Mouse (Mus musculus) hindbrain, embryonic 14.5 days (tissue): ENCODE data around the gene Fut2. TPM values are rescaled to one million over a fixed set of nuclear protein-coding genes. Genes with fewer than 3 reads are reported as not detected.
"Not testable (repeated sequence)": the region's sequence is repeated elsewhere in the genome, so short reads cannot be mapped to it uniquely, and the experiment has no call there.

ENCODE experiments used
- ATAC-seq: fragments of 200-750 bp; cut with Nextera tagmentation; 2 replicates; pipeline ENCODE4 v1.8.0; 2017; ENCODE audit warnings: moderate number of reproducible peaks, mild to moderate bottlenecking, moderate TSS enrichment, moderate library complexity; ENCODE audit not compliant: low FRiP score
- DNase-seq: peaks from one replicate; pipeline ENCODE4 v3.0.0-alpha.2; 2015; ENCODE audit warnings: low spot score
- H3K27ac ChIP-seq: fragments of 300-500 bp; sonication (generic); 2 replicates; pipeline ENCODE4 v1.5.1; 2014; ENCODE audit warnings: mild to moderate bottlenecking, moderate library complexity
- H3K27me3 ChIP-seq: fragments of 300-500 bp; sonication (generic); 2 replicates; pipeline ENCODE4 v1.6.1; 2014; ENCODE audit warnings: mild to moderate bottlenecking, low read length, mixed read lengths; ENCODE audit not compliant: control insufficient read depth, insufficient read depth
- H3K36me3 ChIP-seq: fragments of 300-500 bp; sonication (generic); replicated peaks from 2 replicates; pipeline ENCODE4 v1.6.1; 2014; ENCODE audit not compliant: control insufficient read depth, insufficient read depth
- H3K4me1 ChIP-seq: fragments of 300-500 bp; sonication (generic); replicated peaks from 2 replicates; pipeline ENCODE4 v1.6.1; 2014; ENCODE audit warnings: antibody characterized with exemption, low read length, mixed read lengths; ENCODE audit not compliant: control insufficient read depth, insufficient read depth
- H3K4me2 ChIP-seq: fragments of 300-500 bp; sonication (generic); replicated peaks from 2 replicates; pipeline ENCODE4 v1.6.1; 2014; ENCODE audit warnings: mild to moderate bottlenecking, moderate library complexity
- H3K4me3 ChIP-seq: fragments of 300-500 bp; sonication (generic); replicated peaks from 2 replicates; pipeline ENCODE4 v1.5.1; 2014; ENCODE audit warnings: mild to moderate bottlenecking, low read length
- H3K9ac ChIP-seq: fragments of 300-500 bp; sonication (generic); 2 replicates; pipeline ENCODE4 v1.6.1; 2014
- H3K9me3 ChIP-seq: fragments of 300-500 bp; sonication (generic); 2 replicates; pipeline ENCODE4 v1.6.1; 2016; ENCODE audit warnings: low read length; ENCODE audit not compliant: control insufficient read depth
- WGBS: fragments of 180-500 bp; shearing (Covaris S2); extraction: QIAGEN DNeasy Blood & Tissue Kit; methylation state at CpG from one replicate; pipeline ENCODE4 v1.1.7; 2014; 5-methylcytosine and 5-hydroxymethylcytosine counted together
- polyA plus RNA-seq: library from polyadenylated mRNA; unstranded; fragments of >200 nt; fragmentation: Nextera tagmentation; extraction: Ambion mirVana; gene quantifications from 2 replicates; pipeline ENCODE4 v1.2.1, GENCODE M21; 2014

Gene Fut2
- polyA plus RNA-seq, 1 experiment from 2014 or later = 0.11 TPM

DNA sequence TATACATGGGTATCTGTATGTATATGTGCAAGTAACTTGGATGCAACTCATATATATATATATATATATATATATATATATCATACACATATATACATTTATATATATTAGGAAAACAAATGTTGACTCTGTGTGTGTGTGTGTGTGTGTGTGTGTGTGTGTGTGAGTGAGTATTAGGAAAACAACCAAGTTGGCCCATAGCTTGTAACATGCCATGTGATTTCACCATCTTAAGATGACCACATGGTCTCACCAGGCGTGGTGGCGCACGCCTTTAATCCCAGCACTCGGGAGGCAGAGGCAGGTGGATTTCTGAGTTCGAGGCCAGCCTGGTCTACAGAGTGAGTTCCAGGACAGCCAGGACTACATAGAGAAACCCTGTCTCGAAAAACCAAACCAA, 4.5 kb downstream of the Fut2 start:
- DNase-seq, H3K36me3 ChIP-seq, H3K9me3 ChIP-seq, H3K27me3 ChIP-seq, H3K4me1 ChIP-seq, ATAC-seq, H3K4me2 ChIP-seq, H3K4me3 ChIP-seq, H3K27ac ChIP-seq, H3K9ac ChIP-seq: not testable (repeated sequence)
- 85% methylated on average over 6 of the region's 6 CpGs for WGBS

DNA sequence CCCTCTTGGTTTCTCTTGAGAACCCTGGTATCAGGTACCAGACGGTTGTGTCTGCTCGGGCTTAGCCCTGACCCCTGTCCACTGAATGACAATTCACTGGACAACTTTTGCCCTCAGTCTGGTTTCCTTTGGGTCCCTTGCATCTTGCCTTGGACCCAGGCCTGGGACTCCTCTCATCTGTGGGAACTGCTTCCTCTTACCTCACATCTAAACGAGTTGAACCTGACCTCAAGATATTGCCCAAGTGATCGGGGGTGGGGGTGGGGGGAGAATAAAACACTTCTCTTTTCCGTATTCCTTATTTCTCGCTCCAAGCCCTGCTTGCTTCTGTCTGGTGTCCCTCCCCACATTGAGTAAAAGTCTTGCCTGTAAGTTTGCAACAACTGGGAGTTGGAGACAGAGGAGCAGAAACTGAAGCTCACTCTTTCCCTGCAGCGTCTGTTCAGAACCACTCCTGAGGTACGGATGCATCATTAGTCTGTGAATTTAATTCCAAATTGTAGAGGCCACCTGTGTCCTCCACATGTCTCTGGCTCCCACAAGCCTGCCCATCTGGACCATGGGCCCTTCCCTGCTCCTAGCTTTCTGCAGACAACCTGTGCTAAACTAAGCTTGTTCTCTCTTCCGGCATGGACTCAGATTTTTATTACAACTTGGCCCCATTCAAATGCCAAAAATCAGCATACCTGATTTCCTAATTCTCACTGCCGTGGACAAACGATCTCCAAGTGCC, 5.3 kb downstream of the Fut2 start:
- Histone ChIP-seq H3K36me3 (no peaks in the 10 kb centered on the region), H3K4me3 (no peak overlapping the region), H3K4me2 (no peak overlapping the region), H3K27ac (no peak overlapping the region), H3K9ac (no peak overlapping the region), H3K9me3 (no peaks in the 10 kb centered on the region), H3K4me1 (no peaks in the 10 kb centered on the region), H3K27me3 (no peaks in the 10 kb centered on the region)
- DNase-seq = no peak
- ATAC-seq = no peak
- WGBS = 85% methylated on average over 11 of the region's 11 CpGs

DNA sequence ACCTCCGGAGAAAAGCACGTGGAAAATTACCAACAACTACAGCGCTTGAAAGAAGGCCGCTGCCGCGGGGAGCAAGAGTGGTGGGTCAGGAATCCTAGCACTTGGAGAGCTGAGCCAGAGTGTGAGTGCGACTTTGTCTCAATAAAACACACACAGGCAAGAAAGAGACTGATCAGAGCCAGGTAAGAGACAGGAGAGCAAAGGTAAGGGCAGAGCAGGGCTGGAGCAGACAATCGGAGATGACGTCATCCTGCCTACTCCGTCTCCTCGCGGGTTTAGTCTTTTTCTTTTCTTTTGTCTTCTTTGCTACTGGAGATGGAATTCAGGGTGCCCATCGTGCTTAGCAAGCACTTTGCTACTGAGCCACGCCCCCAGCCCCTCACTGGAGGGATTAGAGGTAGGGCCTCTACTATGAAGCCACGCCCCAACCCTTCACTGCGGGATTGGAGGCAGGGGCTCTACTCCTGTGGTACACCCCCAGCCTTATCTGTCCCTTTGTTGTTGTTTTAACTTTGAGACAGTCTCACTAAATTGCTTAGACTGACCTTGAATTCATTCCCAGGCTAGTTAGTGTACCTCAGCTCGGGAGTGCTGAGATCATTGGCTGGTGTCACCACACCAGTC, 11.7 kb downstream of the Fut2 start:
- DNase-seq (no peak), ATAC-seq (no peak)
- peak overlapping the region; percentile 32 for H3K4me2 ChIP-seq
- H3K27me3 ChIP-seq = no peaks in the 10 kb centered on the region
- no peaks in the 10 kb centered on the region for H3K9me3 ChIP-seq
- H3K36me3 ChIP-seq = no peaks in the 10 kb centered on the region
- H3K27ac ChIP-seq = no peak overlapping the region
- no peaks in the 10 kb centered on the region for H3K4me1 ChIP-seq
- H3K4me3 ChIP-seq = no peak overlapping the region
- 31% methylated on average over 17 of the region's 17 CpGs for WGBS
- H3K9ac ChIP-seq = no peak overlapping the region; the same call in 1 of the 2 replicates

DNA sequence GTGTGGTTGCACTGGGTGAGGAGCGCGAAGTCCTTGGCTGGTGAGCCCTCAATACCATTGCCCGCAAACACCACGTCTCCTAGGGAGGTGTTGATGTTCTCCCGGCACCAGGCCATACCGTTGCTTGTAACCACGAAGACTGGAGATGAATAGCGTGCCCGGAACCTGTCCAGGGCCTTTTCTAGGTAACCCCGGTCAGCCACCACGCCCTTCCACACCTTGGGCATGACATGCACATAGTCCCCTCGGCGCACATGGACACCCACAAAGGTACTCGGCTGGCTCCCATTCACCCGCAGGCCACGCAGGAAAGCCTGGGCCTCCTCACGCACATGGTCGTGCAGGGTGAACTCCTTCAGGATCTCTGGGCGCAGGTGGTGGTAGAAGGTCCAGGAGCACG, 15.7 kb downstream of the Fut2 start:
- ATAC-seq, H3K4me1 ChIP-seq, H3K4me3 ChIP-seq, H3K36me3 ChIP-seq, DNase-seq, H3K9me3 ChIP-seq, H3K27ac ChIP-seq, H3K4me2 ChIP-seq, H3K9ac ChIP-seq, H3K27me3 ChIP-seq: not testable (repeated sequence)
- 96% methylated on average over 18 of the region's 20 CpGs for WGBS

DNA sequence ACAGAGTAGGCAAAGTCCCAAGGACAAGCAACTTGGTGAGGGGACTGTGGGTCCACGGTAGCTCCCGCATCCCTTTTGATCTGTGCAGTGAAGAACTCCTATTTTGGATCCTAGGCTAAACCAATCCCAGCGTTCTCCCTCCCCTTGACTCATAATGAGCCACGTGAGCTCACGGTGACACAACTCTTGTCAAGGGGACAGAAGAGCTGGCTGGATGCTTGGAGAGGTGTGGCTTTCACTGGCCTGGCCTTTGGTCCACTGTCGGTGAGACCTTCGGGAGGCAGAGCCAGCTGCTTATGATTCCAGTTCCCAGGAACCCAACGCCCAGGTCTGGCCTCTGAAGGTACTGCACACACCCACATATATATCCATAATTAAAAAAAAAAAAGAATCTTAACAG, 16.8 kb downstream of the Fut2 start:
- ATAC-seq = no peak
- Histone ChIP-seq H3K4me2 (no peak overlapping the region), H3K9me3 (no peaks in the 10 kb centered on the region), H3K4me1 (peaks cover 5% of the 10 kb centered on the region; the same call in 1 of the 2 replicates), H3K9ac (no peak overlapping the region), H3K27me3 (no peaks in the 10 kb centered on the region), H3K36me3 (no peaks in the 10 kb centered on the region), H3K27ac (no peak overlapping the region), H3K4me3 (no peak overlapping the region)
- no peak for DNase-seq
- WGBS = 85% methylated on average over 8 of the region's 8 CpGs

DNA sequence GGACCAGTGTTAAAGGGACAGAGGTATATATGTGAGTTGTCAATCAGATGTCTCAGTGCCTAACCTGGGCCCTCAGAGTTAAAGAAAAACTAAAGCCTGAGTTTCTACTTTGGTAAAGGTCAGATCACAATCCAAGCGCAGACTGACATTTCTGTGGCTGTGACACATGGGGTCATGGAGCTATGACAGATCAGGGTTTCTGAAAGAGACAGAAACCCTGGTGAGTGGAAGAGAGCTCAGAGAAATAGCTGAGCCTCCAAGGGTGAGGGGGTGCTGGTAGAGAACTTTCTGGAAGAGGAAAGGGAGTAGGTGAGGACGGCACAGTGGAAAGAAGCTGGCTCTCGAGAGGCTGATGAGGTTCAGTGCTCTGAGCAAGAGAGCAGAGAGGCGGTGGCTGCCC, 19.5 kb downstream of the Fut2 start:
- ATAC-seq (no peak), DNase-seq (no peak)
- 77% methylated on average over 4 of the region's 4 CpGs for WGBS
- Histone ChIP-seq H3K4me3 (no peak overlapping the region), H3K4me2 (no peak overlapping the region), H3K27me3 (no peaks in the 10 kb centered on the region), H3K4me1 (peaks cover 21% of the 10 kb centered on the region), H3K27ac (no peak overlapping the region), H3K9me3 (no peaks in the 10 kb centered on the region), H3K36me3 (no peaks in the 10 kb centered on the region), H3K9ac (no peak overlapping the region)

DNA sequence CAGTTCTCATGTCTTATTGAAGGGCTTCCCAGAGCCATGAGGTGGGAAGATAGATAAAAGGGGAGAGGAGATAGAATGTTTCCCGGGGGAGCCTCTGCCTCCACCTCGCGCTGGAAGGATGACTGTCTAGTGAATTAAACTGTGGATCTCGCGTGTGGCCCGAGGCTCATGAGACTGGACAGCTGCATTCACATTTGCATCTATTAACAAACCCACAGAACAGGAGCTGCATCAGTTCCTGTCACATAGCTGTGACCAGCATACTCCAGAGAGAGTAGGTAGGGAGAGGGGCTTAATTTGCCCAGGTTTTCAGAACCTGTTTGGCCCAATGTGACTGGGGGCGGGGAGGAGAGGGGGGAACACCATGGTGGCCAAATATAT, 20.6 kb downstream of the Fut2 start:
- Histone ChIP-seq H3K27me3 (no peaks in the 10 kb centered on the region), H3K4me1 (peaks cover 21% of the 10 kb centered on the region), H3K9me3 (no peaks in the 10 kb centered on the region), H3K27ac (no peak overlapping the region), H3K4me3 (no peak overlapping the region), H3K36me3 (no peaks in the 10 kb centered on the region), H3K9ac (no peak overlapping the region), H3K4me2 (no peak overlapping the region)
- 55% methylated on average over 7 of the region's 7 CpGs for WGBS
- DNase-seq (no peak), ATAC-seq (no peak)

DNA sequence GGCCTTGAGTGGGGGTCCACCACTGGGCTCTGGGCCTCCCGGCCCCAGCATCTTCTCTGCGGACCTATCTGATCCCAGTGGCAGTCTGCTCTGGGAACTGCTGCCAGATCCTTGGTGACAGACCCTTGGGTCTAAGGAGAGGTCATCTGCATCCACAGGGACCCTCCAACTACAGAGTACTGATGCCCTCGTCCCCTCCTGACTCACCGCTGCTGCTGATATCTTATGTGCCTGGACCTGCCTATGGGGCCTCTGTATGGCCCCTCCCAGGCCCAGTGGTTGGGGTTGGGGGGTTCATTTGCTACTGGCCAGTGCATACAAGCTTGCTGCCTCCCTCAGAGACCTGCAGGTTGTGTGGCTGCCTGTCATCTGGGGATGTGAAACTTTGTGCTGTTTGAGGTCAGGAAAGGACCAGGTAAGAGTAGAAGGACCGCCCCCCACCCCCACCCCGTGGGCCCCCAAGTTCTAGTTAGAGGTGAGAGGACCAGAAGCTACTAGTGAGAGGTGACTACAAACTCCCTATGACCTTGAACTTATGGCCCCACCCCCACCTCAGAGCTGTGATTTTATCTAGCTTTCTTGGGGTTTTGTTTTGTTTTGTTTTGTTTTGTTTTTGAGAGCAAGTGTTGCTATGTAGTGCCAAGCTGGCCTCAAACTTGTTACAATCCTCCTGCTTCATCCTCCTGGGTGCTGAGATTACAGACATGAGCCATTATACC, 21.2 kb downstream of the Fut2 start:
- Histone ChIP-seq H3K4me1 (peaks cover 21% of the 10 kb centered on the region), H3K4me2 (peak overlapping the region; percentile 67), H3K27me3 (no peaks in the 10 kb centered on the region), H3K27ac (peak overlapping the region; percentile 86), H3K9ac (peak overlapping the region; percentile 56), H3K9me3 (no peaks in the 10 kb centered on the region), H3K4me3 (peak overlapping the region; percentile 34; the same call in 1 of the 2 replicates), H3K36me3 (no peaks in the 10 kb centered on the region)
- DNase-seq (no peak), ATAC-seq (no peak)
- WGBS = 73% methylated on average over 6 of the region's 6 CpGs

DNA sequence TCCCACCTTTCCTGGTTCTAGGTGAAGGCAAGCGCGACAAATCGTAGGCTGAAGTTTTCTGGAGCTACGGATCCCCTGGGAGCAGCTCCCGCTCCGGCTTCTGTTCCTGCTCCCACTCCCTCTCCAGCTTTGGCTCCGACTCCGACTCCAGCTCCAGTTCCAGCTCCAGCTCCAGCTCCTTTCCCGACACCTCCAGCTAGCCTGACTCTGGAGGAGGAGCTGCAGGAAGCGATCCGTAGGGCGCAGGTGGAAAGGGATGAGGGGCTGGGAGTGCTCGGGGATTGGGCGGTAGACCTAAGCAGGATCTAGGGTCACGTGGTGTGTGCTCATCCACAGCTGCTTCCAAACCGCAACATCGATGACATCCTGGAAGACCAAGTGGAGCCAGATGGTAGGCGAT, 22.0 kb downstream of the Fut2 start:
- H3K27ac ChIP-seq = peak overlapping the region; percentile 86
- H3K4me2 ChIP-seq = peak overlapping the region; percentile 67
- WGBS = 3% methylated on average over 18 of the region's 18 CpGs
- peak overlapping the region; percentile 34 for H3K4me3 ChIP-seq
- DNase-seq (peak; percentile 60), ATAC-seq (no peak; the same call in 1 of the 2 replicates)
- H3K36me3 ChIP-seq = no peaks in the 10 kb centered on the region
- no peaks in the 10 kb centered on the region for H3K9me3 ChIP-seq
- no peaks in the 10 kb centered on the region for H3K27me3 ChIP-seq
- H3K9ac ChIP-seq = peak overlapping the region; percentile 56
- H3K4me1 ChIP-seq = peaks cover 21% of the 10 kb centered on the region
